Mouse (Mus musculus) kidney, postnatal 4 days (tissue): ENCODE results near the gene Cc2d2b.

ENCODE experiments used
- DNase-seq, 2 experiments: peaks; one replicate each; pipeline ENCODE4 v3.0.0; 2021; ENCODE audit warnings: mixed read lengths in 2 of 2

Cc2d2b gene

GRCm38 (mm10) chr19:40762023-40762759 is 13.6 kb downstream of the Cc2d2b start:
- DNase-seq: peak; percentile 33 to 38

- no peak for DNase-seq
Measured at GRCm38 (mm10) chr19:40767189-40767588, 18.6 kb downstream of the Cc2d2b start.

- DNase-seq: peak in 1 of 2 experiments; percentile 16
Measured at GRCm38 (mm10) chr19:40769341-40769770, 20.8 kb downstream of the Cc2d2b start.

- no peak for DNase-seq
Measured at GRCm38 (mm10) chr19:40788004-40788714, 39.6 kb downstream of the Cc2d2b start.

- DNase-seq: no peak
Measured at GRCm38 (mm10) chr19:40788715-40789084, 40.1 kb downstream of the Cc2d2b start.

- DNase-seq: no peak
Measured at GRCm38 (mm10) chr19:40805176-40805737, 56.7 kb downstream of the Cc2d2b start.

- peak; percentile 11 to 30 for DNase-seq
Measured at GRCm38 (mm10) chr19:40809858-40810257, 61.3 kb downstream of the Cc2d2b start.

GRCm38 (mm10) chr19:40811840-40812239 is 63.3 kb downstream of the Cc2d2b start:
- DNase-seq: no peak

- DNase-seq: no peak
Measured at GRCm38 (mm10) chr19:40812778-40813177, 64.2 kb downstream of the Cc2d2b start.

GRCm38 (mm10) chr19:40813385-40813784 is 64.8 kb downstream of the Cc2d2b start:
- DNase-seq: no peak

GRCm38 (mm10) chr19:40815645-40816183 is 67.2 kb downstream of the Cc2d2b start:
- peak in 1 of 2 experiments; percentile 15 for DNase-seq

GRCm38 (mm10) chr19:40817901-40818532 is 69.5 kb downstream of the Cc2d2b start:
- no peak for DNase-seq

- peak in 1 of 2 experiments; percentile 15 for DNase-seq
Measured at GRCm38 (mm10) chr19:40818764-40819163, 70.2 kb downstream of the Cc2d2b start.

GRCm38 (mm10) chr19:40821306-40821825 is 72.8 kb downstream of the Cc2d2b start:
- no peak for DNase-seq

GRCm38 (mm10) chr19:40825636-40826035 is 77.1 kb downstream of the Cc2d2b start:
- DNase-seq: no peak

GRCm38 (mm10) chr19:40826735-40827134 is 78.2 kb downstream of the Cc2d2b start:
- DNase-seq: no peak

GRCm38 (mm10) chr19:40830198-40830597 is 81.6 kb downstream of the Cc2d2b start:
- DNase-seq: no peak

- DNase-seq: peak; percentile 92 to 95
Measured at GRCm38 (mm10) chr19:40830703-40831415, 82.3 kb downstream of the Cc2d2b start, which contains the start of gene Ccnj. TSS of gene Ccnj (plus strand) at chr19:40831279.

- DNase-seq: peak; percentile 65 to 77
Measured at GRCm38 (mm10) chr19:40831416-40832201, 83.1 kb downstream of the Cc2d2b start.

GRCm38 (mm10) chr19:40832361-40832760 is 83.8 kb downstream of the Cc2d2b start:
- no peak for DNase-seq

GRCm38 (mm10) chr19:40834436-40834835 is 85.9 kb downstream of the Cc2d2b start:
- DNase-seq: no peak
